Mouse (Mus musculus): ENCODE data around the gene G0s2. TPM values are rescaled to one million over a fixed set of nuclear protein-coding genes. Genes with fewer than 3 reads are reported as not detected.

The G0s2 gene
- total RNA-seq (2021), result 10 to 100 TPM; 43.4 to 49.3 TPM
- long read RNA-seq, experiment 1, transcript G0s2-201 (2 exons, 871 nt), result major isoform, 82 of 84 reads
- long read RNA-seq, experiment 1, partial matches to known transcripts, result 2 of 84 reads
- long read RNA-seq, experiment 1, other reads (novel, unspliced or antisense), result 0 of 84 reads
- long read RNA-seq, experiment 2, transcript G0s2-201 (2 exons, 871 nt), result major isoform, 39 of 41 reads
- long read RNA-seq, experiment 2, partial matches to known transcripts, result 2 of 41 reads
- long read RNA-seq, experiment 2, other reads (novel, unspliced or antisense), result 0 of 41 reads

- DNase-seq, result peak; percentile 91 to 94
Observed at GRCm38 (mm10) chr1:193272916-193273601, at the start of gene G0s2. G0s2 (minus strand) TSS chr1:193273217.

GRCm38 (mm10) chr1:193320398-193320797 lies 47.4 kb upstream of the G0s2 start:
- no peak for DNase-seq

GRCm38 (mm10) chr1:193319721-193320120 lies 46.7 kb upstream of the G0s2 start:
- DNase-seq, result no peak

- peak; percentile 87 to 94 for DNase-seq
Observed at GRCm38 (mm10) chr1:193317159-193317559, 44.1 kb upstream of the G0s2 start.

- peak in 1 of 2 experiments; percentile 70 for DNase-seq
Observed at GRCm38 (mm10) chr1:193316358-193316750, 43.3 kb upstream of the G0s2 start.

GRCm38 (mm10) chr1:193315705-193316357 lies 42.8 kb upstream of the G0s2 start:
- peak; percentile 93 to 96 for DNase-seq

- DNase-seq, result no peak
Observed at GRCm38 (mm10) chr1:193311596-193311995, 38.6 kb upstream of the G0s2 start.

GRCm38 (mm10) chr1:193310519-193311085 lies 37.6 kb upstream of the G0s2 start:
- DNase-seq, result no peak

GRCm38 (mm10) chr1:193309785-193310518 lies 36.9 kb upstream of the G0s2 start:
- DNase-seq, result no peak

GRCm38 (mm10) chr1:193306832-193307231 lies 33.8 kb upstream of the G0s2 start:
- DNase-seq, result no peak

- DNase-seq, result no peak
Observed at GRCm38 (mm10) chr1:193305386-193305785, 32.4 kb upstream of the G0s2 start.

- no peak for DNase-seq
Observed at GRCm38 (mm10) chr1:193303096-193303495, 30.1 kb upstream of the G0s2 start.

- no peak for DNase-seq
Observed at GRCm38 (mm10) chr1:193302093-193302405, 29.0 kb upstream of the G0s2 start.

GRCm38 (mm10) chr1:193301216-193302092 lies 28.4 kb upstream of the G0s2 start:
- no peak for DNase-seq

GRCm38 (mm10) chr1:193299995-193300394 lies 27.0 kb upstream of the G0s2 start:
- no peak for DNase-seq

- no peak for DNase-seq
Observed at GRCm38 (mm10) chr1:193298141-193298765, 25.2 kb upstream of the G0s2 start.

GRCm38 (mm10) chr1:193295920-193296319 lies 22.9 kb upstream of the G0s2 start:
- no peak for DNase-seq

- DNase-seq, result no peak
Observed at GRCm38 (mm10) chr1:193293926-193294325, 20.9 kb upstream of the G0s2 start.

- DNase-seq, result no peak
Observed at GRCm38 (mm10) chr1:193293039-193293438, 20.0 kb upstream of the G0s2 start.

- no peak for DNase-seq
Observed at GRCm38 (mm10) chr1:193290686-193291085, 17.7 kb upstream of the G0s2 start.

GRCm38 (mm10) chr1:193289914-193290313 lies 16.9 kb upstream of the G0s2 start:
- no peak for DNase-seq

All from heart, adult 18-20 months (tissue).